Mouse (Mus musculus): ENCODE data around the gene Polr1d.

Gene Polr1d

DNA sequence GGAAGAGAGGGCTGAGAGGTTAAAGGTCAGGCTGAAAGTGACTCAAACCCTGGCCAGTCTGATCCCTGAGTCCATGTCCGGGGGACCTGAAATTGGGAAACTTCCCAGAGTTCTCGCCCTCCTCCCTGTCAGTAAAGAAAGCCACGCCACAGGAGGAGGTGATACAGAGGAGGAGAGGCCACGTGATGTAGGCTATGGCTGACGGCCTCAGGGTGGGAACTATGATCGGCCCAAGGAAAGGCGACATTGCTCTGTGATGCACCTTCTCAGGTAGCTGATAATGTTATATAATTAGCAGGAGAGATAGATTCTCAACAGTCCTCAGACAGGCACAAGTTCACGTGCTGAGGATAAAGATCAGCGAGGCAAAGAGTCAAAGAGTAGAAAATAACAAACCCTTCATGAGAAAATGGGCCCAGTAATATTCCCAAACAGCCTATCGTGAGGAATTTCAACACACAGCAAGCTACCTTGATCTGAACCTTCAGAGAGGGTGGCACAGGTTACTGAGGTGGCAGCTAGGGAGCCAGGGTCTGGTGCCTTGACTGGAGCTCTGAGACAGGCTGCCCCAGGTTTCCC is 20.0 kb upstream of the Polr1d start:
- DNase-seq = no peak

DNA sequence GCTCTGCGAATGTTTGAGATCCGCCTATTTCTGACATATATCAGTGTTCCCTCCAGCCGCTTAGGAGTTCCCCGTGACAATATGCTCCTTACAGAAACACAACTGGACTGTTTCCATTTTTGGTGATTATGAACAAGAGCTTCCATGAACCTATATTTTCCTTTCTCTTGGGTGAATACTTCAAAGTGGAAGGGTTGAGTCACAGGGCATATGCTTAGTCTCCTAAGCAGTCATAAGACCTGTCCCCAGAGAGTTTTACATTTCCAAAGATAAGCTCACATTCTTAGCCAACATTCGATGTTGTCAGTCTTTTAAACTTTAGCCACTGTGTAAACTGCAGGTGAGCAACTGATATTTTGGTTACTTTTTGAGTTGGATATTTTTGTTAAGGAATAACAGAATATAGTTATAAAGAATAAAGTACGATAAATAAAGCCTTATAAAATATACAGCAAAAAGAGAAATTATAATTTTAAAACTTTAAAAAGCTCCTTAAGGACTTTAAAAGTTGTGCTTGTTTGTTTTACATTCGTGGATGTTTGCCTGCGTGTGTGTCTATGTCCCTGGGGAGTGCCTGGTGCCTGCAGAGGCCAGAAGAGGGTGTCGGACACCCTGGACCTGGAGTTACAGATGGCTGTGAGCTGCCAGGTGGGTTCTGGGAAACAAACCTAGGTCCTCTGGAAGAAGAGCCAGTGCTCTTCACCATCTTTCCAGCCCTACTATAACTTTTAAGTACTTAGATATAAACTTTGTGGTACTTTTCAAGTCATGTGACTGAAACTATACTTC is 19.0 kb upstream of the Polr1d start:
- no peak for DNase-seq

DNA sequence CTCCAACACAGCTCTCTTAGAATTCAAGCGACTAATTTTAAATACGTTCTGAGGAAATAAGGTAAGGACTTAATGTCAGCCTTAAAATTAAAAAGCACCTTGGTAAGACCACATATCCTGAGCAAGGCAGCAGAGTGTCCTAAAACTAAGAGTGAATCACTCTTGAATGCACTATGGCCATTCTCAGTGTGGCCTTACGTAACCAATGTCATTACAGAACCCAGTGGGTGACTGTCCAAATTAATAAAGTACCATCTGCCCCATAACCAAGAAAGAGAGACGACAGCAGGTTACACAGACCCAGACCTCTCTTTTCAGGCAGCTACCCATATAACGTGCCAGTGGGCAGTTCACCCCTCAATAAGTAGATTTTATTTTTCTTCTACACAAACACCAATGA is 18.2 kb upstream of the Polr1d start:
- no peak for DNase-seq

DNA sequence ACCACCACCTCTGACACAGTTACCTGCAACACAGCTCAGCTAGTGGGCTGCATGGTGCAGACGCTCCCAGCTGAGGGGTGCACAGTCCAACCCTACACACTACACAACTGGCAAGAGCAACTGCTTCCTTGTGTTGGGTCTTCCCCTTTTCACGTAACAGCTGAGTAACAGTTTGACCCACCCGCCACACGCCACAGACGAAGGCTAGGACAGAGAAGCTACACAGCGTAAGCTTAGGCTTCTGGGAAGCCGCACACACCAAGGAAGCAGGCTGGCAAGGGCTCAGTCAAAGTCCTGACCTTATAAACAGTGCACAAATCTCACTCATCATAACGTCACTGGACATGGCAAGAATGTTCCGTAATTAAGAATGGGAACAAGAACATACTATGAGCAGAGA is 17.5 kb upstream of the Polr1d start:
- DNase-seq = no peak

- DNase-seq = no peak
Measured at GRCm38 (mm10) chr5:147060024-147060423, 16.8 kb upstream of the Polr1d start.

GRCm38 (mm10) chr5:147063215-147063661 is 13.6 kb upstream of the Polr1d start:
- DNase-seq = no peak

DNA sequence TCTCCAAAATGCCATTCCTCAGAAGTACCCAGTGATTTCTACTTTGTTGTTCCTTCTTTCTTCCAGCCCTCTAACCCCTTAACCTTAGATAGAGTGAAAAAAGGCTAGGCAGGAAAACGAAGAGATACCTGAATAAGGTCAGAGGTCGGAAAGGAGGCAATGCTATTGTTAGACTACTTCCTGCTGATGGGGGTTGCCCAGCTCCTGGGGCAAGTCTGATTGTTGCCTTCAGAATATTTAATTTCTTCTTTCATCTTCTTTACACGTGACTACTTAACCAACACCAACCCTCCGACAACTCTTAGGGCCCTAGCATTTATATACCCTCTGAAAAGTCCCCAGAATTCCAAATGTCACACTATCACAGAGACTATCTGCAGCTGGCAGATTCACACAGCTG is 10.7 kb upstream of the Polr1d start:
- DNase-seq = no peak

DNA sequence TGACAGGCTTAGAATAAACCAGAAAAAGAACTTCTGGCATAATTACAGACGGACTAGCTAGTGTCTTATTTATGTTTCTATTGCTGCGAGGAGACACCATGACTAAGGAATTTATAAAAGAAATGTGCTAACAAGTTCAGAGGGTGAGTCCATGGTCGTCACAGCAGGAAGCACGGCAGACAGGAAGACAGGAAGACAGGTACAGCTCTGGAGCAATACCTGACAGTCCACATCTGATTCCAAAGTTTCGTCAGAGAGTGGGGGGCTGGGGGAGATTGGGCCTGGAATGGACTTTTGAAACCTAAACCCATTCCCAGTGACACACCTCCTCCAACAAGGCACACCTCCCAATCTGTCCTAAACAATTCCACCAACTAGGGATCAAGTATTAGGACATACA is 9.9 kb upstream of the Polr1d start:
- DNase-seq = no peak

GRCm38 (mm10) chr5:147068876-147069275 is 8.0 kb upstream of the Polr1d start:
- no peak for DNase-seq

- no peak for DNase-seq
Measured at GRCm38 (mm10) chr5:147070791-147071516, 5.9 kb upstream of the Polr1d start.

DNA sequence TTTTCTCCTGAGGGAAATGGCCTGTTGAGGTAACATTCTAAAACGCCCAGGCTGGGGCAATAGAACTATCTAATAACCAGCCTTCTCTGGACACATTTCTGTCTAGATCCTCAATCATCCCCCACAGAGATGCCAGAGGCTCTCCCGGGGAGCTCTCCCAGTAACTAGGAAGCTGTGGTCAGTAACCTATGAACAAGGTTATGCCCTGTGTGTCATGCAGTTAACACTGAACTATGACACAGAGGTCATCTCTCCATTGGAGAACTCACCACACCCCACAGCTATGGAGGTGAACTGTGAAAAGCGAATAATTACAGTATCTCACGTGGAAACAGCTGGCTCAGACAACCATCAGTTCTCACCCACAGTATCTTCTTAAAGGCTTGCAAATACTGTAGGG is 5.0 kb upstream of the Polr1d start:
- no peak for DNase-seq

DNA sequence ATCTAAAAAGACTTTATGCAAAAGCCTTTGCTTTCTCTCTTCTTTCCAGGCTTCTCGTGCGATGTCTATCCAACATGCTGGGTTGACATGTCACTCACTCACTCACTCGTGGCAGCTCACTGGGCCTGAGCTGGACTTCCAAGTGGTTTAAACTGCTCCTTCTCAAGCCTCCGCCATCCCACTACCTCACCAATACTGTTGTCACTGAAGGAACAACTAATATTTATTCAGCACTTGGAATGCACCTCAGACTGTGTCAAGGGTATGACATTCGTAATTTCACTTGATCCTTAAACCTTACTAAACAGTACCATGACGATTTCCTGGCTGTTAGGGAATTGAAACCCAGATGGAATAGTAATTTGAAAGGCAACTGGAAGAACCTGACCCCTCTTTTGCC is 3.0 kb upstream of the Polr1d start:
- DNase-seq = no peak

DNA sequence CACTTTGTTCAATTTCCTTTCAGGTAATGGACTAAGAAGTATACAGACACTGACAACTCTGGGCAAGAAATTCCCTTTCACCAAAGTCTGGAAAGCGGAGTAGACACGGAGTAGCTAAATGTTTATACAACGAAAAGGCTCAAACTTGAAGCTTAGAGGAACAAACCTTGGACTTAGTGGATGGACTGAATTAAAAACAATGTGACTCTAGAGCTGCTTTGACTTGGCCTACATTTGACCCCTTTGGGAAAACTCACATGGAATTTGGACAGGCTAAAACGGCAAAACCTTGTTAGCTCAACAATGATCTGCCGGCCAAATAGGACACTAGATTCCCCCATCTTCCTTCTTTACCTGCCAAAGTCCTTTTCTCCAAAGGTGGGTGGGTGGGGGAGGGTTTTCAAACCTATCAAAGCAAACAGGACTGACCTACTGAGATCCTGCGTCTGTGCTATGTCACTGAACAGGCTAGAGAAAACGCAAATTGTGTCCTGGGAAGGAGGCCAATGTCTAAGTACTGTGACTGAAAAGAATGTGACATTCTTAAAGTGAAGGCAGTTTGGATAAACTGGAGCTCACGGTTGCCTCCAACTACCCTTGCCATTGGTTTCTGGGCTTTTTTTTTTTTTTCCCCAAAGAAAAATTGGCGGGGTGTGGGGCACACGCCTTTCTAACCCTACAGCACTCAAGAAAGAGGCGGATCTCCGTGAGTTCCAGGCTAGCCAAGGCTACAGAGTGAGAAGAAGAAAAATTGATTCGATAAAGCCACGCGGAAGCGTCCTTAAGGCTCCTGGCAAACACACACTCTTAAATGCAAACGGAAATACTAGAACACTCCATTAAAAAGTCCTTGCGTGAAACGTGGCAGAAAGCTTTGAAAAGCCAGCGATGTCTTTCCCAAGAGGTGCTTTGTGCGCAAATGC is 1.5 kb upstream of the Polr1d start:
- DNase-seq = no peak

- peak; percentile 97 for DNase-seq
Measured at GRCm38 (mm10) chr5:147076026-147076798, 638 bp upstream of the Polr1d start, which contains the start of gene Lnx2. Gene Lnx2 (minus strand): TSS chr5:147076586.

DNA sequence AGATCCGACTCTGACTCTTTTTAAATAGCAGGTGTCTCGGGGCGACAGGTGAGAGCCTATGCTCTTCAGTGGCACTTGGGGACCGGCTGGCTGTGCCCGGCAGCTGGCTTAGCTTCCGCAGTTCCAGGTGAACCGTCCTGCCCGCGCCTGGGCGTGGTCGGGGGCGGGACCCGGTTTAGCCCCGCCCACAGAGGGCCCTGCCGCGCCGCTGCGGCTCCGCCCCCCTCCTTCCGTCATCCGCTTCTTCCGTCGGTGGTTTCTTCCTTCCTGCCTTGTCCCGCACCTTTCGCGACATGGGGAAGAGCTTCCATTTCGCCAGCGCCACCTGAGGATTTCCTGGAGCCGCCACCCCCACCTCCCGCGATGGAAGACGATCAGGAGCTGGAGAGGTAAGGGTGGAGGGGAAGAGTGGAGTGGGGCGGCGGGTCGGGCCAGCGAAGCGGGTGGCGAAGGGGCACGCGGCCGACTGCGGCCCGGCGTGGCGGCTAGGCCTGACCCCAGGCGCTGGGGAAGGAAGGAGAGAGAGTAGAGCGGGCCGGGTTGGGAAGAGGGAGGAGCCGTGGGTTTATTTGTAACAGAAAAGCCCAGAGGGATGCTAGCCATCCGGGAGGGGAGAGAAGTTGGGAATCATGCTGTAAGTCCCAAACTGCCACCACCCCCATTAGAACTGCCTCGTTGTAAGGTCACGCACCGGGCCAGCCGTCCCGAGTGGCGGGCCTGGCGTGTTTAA is 620 bp downstream of the Polr1d start:
- DNase-seq = peak; percentile 89

DNA sequence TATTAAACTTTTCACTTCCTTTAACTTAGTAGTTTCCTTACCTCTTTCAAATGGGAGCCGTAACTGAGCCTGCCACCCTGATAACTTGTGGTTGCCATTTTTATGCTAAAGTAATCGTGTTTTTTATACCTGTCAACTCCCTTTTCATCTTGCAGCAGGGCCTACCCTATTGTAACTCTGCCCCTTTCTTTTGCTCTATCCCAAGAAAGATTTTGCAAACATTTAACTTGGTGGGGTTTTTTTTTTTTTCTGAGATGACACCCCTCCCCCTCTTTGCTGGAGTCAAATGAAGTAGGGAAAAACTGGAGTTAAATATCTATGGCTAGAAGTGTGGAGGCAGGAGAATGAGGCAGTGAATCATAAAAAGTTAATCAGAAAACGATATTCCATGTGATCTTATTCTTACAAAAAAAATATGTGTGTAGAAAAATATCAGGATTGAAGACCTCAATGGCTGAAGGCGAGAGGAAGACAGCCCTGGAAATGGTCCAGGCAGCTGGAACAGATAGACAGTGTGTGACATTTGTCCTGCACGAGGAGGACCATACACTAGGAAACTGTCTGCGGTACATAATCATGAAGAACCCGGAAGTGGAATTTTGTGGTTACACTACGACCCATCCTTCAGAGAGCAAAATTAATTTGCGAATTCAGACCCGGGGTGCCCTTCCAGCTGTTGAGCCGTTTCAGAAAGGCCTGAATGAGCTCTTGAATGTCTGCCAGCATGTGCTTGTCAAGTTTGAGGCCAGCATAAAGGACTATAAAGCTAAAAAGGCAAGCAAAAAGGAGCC is 1.5 kb downstream of the Polr1d start:
- DNase-seq = no peak

GRCm38 (mm10) chr5:147085201-147085894 is 8.5 kb downstream of the Polr1d start:
- DNase-seq = peak; percentile 76

DNA sequence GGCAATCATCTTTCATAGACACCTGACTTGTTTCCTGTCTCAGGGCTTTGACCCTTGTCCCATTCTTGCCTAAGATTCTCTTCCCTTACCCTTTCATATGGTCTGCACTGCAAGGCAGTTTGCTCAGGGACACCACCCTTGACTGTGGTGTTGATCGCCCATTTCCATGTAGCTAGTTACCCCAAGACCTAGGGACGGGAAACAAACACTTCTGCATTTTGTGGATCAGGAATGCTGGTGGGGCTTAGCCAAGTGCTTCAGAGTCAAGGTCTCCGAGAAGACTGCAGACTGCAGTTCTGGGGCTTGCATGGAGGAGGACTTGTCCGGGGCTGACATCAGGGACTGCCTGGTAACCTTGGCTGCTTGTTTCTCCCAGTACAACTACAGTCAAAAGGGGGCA is 10.0 kb downstream of the Polr1d start:
- no peak for DNase-seq

- no peak for DNase-seq
Measured at GRCm38 (mm10) chr5:147089836-147090235, 13.0 kb downstream of the Polr1d start.

Data from right cerebral cortex, postnatal 14 days (tissue).